Mouse (Mus musculus): ENCODE measurements around the gene Rph3al. TPM values are rescaled to one million over a fixed set of nuclear protein-coding genes. Genes with fewer than 3 reads are reported as not detected.

Gene Rph3al
- total RNA-seq, 1 experiment = 0.71 TPM

GRCm38 (mm10) chr11:75845675-75846074 lies 92.6 kb downstream of the Rph3al start:
- Histone ChIP-seq H3K36me3 (ENCODE audit: control insufficient read depth, insufficient read depth, low read length, poor library complexity, severe bottlenecking) (no peaks in the 10 kb centered on the region), H3K9ac (ENCODE audit: insufficient read depth, low read depth, low read length, poor library complexity, severe bottlenecking) (no peak overlapping the region), H3K9me3 (ENCODE audit: control insufficient read depth, insufficient read depth, low read depth, low read length) (no peaks in the 10 kb centered on the region), H3K27ac (ENCODE audit: insufficient read depth, low read depth, low read length, poor library complexity, severe bottlenecking) (no peak overlapping the region), H3K4me3 (ENCODE audit: insufficient read depth in 1 of 2, low read depth in 1 of 2, low read length in 2 of 2, poor library complexity in 1 of 2, severe bottlenecking in 1 of 2) (no peak overlapping the region), H3K4me1 (ENCODE audit: control insufficient read depth in 2 of 2, insufficient read depth in 2 of 2, low read length in 2 of 2, poor library complexity in 1 of 2) (peaks cover 0 to 7% of the 10 kb centered on the region in 2 experiments; a peak in 2 of 4 replicates)
- TF ChIP-seq CHD2 (IDR thresholded peaks at IDR 0.05; ENCODE audit: low read depth, low read length) (no peak), HCFC1 (IDR thresholded peaks at IDR 0.05; ENCODE audit: borderline replicate concordance, insufficient read depth, low read length) (no peak), MAFK (IDR thresholded peaks at IDR 0.05; ENCODE audit: insufficient read depth, low read depth, low read length) (no peak), ZC3H11A (IDR thresholded peaks at IDR 0.05; ENCODE audit: borderline replicate concordance, low read depth, low read length) (no peak), ZNF384 (IDR thresholded peaks at IDR 0.05; ENCODE audit: low read depth, low read length) (no peak)
- in situ Hi-C loops (cut with MboI; ENCODE audit: low sequenced_read_pairs in 2 of 2, unreplicated experiment in 2 of 2) = no loop called here
- no peak for DNase-seq (ENCODE audit: low read depth, low spot score)

- H3K9me3 ChIP-seq (ENCODE audit: control insufficient read depth, insufficient read depth, low read depth, low read length) = no peaks in the 10 kb centered on the region
- H3K9ac ChIP-seq (ENCODE audit: insufficient read depth, low read depth, low read length, poor library complexity, severe bottlenecking) = no peak overlapping the region
- H3K4me1 ChIP-seq (ENCODE audit: control insufficient read depth in 2 of 2, insufficient read depth in 2 of 2, low read length in 2 of 2, poor library complexity in 1 of 2) = peaks cover 0 to 10% of the 10 kb centered on the region in 2 experiments; a peak in 2 of 4 replicates
- in situ Hi-C loops (cut with MboI; ENCODE audit: low sequenced_read_pairs in 2 of 2, unreplicated experiment in 2 of 2) = no loop called here
- H3K27ac ChIP-seq (ENCODE audit: insufficient read depth, low read depth, low read length, poor library complexity, severe bottlenecking) = no peak overlapping the region
- H3K36me3 ChIP-seq (ENCODE audit: control insufficient read depth, insufficient read depth, low read length, poor library complexity, severe bottlenecking) = no peaks in the 10 kb centered on the region
- TF ChIP-seq CHD2 (IDR thresholded peaks at IDR 0.05; ENCODE audit: low read depth, low read length) = no peak
- no peak for TF ChIP-seq MAFK (IDR thresholded peaks at IDR 0.05; ENCODE audit: insufficient read depth, low read depth, low read length)
- TF ChIP-seq HCFC1 (IDR thresholded peaks at IDR 0.05; ENCODE audit: borderline replicate concordance, insufficient read depth, low read length) = no peak
- no peak for TF ChIP-seq ZNF384 (IDR thresholded peaks at IDR 0.05; ENCODE audit: low read depth, low read length)
- TF ChIP-seq ZC3H11A (IDR thresholded peaks at IDR 0.05; ENCODE audit: borderline replicate concordance, low read depth, low read length) = no peak
- DNase-seq (ENCODE audit: low read depth, low spot score) = no peak
- no peak overlapping the region for H3K4me3 ChIP-seq (ENCODE audit: insufficient read depth in 1 of 2, low read depth in 1 of 2, low read length in 2 of 2, poor library complexity in 1 of 2, severe bottlenecking in 1 of 2)
Measured at GRCm38 (mm10) chr11:75842904-75843619, 95.2 kb downstream of the Rph3al start.

GRCm38 (mm10) chr11:75841503-75841902 lies 96.7 kb downstream of the Rph3al start:
- Histone ChIP-seq H3K27ac (ENCODE audit: insufficient read depth, low read depth, low read length, poor library complexity, severe bottlenecking) (no peak overlapping the region), H3K9me3 (ENCODE audit: control insufficient read depth, insufficient read depth, low read depth, low read length) (no peaks in the 10 kb centered on the region), H3K4me1 (ENCODE audit: control insufficient read depth in 2 of 2, insufficient read depth in 2 of 2, low read length in 2 of 2, poor library complexity in 1 of 2) (peaks cover 4 to 15% of the 10 kb centered on the region in 2 experiments; a peak in 2 of 4 replicates), H3K9ac (ENCODE audit: insufficient read depth, low read depth, low read length, poor library complexity, severe bottlenecking) (no peak overlapping the region), H3K4me3 (ENCODE audit: insufficient read depth in 1 of 2, low read depth in 1 of 2, low read length in 2 of 2, poor library complexity in 1 of 2, severe bottlenecking in 1 of 2) (no peak overlapping the region), H3K36me3 (ENCODE audit: control insufficient read depth, insufficient read depth, low read length, poor library complexity, severe bottlenecking) (no peaks in the 10 kb centered on the region)
- TF ChIP-seq ZNF384 (IDR thresholded peaks at IDR 0.05; ENCODE audit: low read depth, low read length) (no peak), MAFK (IDR thresholded peaks at IDR 0.05; ENCODE audit: insufficient read depth, low read depth, low read length) (no peak), ZC3H11A (IDR thresholded peaks at IDR 0.05; ENCODE audit: borderline replicate concordance, low read depth, low read length) (no peak)
- DNase-seq (ENCODE audit: low read depth, low spot score) = no peak
- in situ Hi-C loops (cut with MboI; ENCODE audit: low sequenced_read_pairs in 2 of 2, unreplicated experiment in 2 of 2) = no loop called here

GRCm38 (mm10) chr11:75839536-75840430 lies 98.4 kb downstream of the Rph3al start:
- no peak for TF ChIP-seq ZC3H11A (IDR thresholded peaks at IDR 0.05; ENCODE audit: borderline replicate concordance, low read depth, low read length)
- TF ChIP-seq CHD2 (IDR thresholded peaks at IDR 0.05; ENCODE audit: low read depth, low read length) = no peak
- TF ChIP-seq HCFC1 (IDR thresholded peaks at IDR 0.05; ENCODE audit: borderline replicate concordance, insufficient read depth, low read length) = no peak
- no peak for TF ChIP-seq ZNF384 (IDR thresholded peaks at IDR 0.05; ENCODE audit: low read depth, low read length)
- TF ChIP-seq MAFK (IDR thresholded peaks at IDR 0.05; ENCODE audit: insufficient read depth, low read depth, low read length) = no peak
- Histone ChIP-seq H3K27ac (ENCODE audit: insufficient read depth, low read depth, low read length, poor library complexity, severe bottlenecking) (no peak overlapping the region), H3K36me3 (ENCODE audit: control insufficient read depth, insufficient read depth, low read length, poor library complexity, severe bottlenecking) (no peaks in the 10 kb centered on the region), H3K4me1 (ENCODE audit: control insufficient read depth in 2 of 2, insufficient read depth in 2 of 2, low read length in 2 of 2, poor library complexity in 1 of 2) (peaks cover 4 to 23% of the 10 kb centered on the region in 2 experiments; a peak in 2 of 4 replicates), H3K4me3 (ENCODE audit: insufficient read depth in 1 of 2, low read depth in 1 of 2, low read length in 2 of 2, poor library complexity in 1 of 2, severe bottlenecking in 1 of 2) (no peak overlapping the region), H3K9me3 (ENCODE audit: control insufficient read depth, insufficient read depth, low read depth, low read length) (no peaks in the 10 kb centered on the region), H3K9ac (ENCODE audit: insufficient read depth, low read depth, low read length, poor library complexity, severe bottlenecking) (no peak overlapping the region)
- in situ Hi-C loops (cut with MboI; ENCODE audit: low sequenced_read_pairs in 2 of 2, unreplicated experiment in 2 of 2) = no loop called here
- no peak for DNase-seq (ENCODE audit: low read depth, low spot score)
